Mouse (Mus musculus) forebrain, embryonic 15.5 days (tissue): ENCODE measurements around the gene Fkrp. TPM values are rescaled to one million over a fixed set of nuclear protein-coding genes. Genes with fewer than 3 reads are reported as not detected.

Source experiments
- ATAC-seq: fragments of 200-750 bp; cut with Nextera tagmentation; replicated peaks from 2 replicates; pipeline ENCODE4 v1.8.0; 2017; ENCODE audit warnings: mild to moderate bottlenecking, moderate TSS enrichment, moderate library complexity
- H3K27ac ChIP-seq: fragments of 300-500 bp; sonication (generic); replicated peaks from 2 replicates; pipeline ENCODE4 v1.5.1; 2015; ENCODE audit warnings: mild to moderate bottlenecking, inconsistent platforms
- H3K27me3 ChIP-seq: fragments of 300-500 bp; sonication (generic); 2 replicates; pipeline ENCODE4 v1.6.1; 2015; ENCODE audit warnings: inconsistent platforms
- H3K36me3 ChIP-seq: fragments of 300-500 bp; sonication (generic); 2 replicates; pipeline ENCODE4 v1.6.1; 2015; ENCODE audit warnings: mild to moderate bottlenecking, inconsistent platforms
- H3K4me1 ChIP-seq: fragments of 300-500 bp; sonication (generic); 2 replicates; pipeline ENCODE4 v1.6.1; 2015; ENCODE audit warnings: inconsistent platforms
- H3K4me2 ChIP-seq: fragments of 300-500 bp; sonication (generic); replicated peaks from 2 replicates; pipeline ENCODE4 v1.6.1; 2015; ENCODE audit warnings: mild to moderate bottlenecking, inconsistent platforms
- H3K4me3 ChIP-seq: fragments of 300-500 bp; sonication (generic); 2 replicates; pipeline ENCODE4 v1.5.1; 2015; ENCODE audit warnings: mild to moderate bottlenecking, inconsistent platforms
- H3K9ac ChIP-seq: fragments of 300-500 bp; sonication (generic); replicated peaks from 2 replicates; pipeline ENCODE4 v1.6.1; 2015; ENCODE audit warnings: mild to moderate bottlenecking, inconsistent platforms
- H3K9me3 ChIP-seq: fragments of 300-500 bp; sonication (generic); 2 replicates; pipeline ENCODE4 v1.6.1; 2016; ENCODE audit warnings: inconsistent platforms
- WGBS: fragments of 180-500 bp; shearing (Covaris S2); methylation state at CpG from one replicate; pipeline ENCODE4 v1.1.7; 2015; ENCODE audit warnings: mixed read lengths; 5-methylcytosine and 5-hydroxymethylcytosine counted together
- polyA plus RNA-seq: library from polyadenylated mRNA; unstranded; fragments of >200 nt; fragmentation: Nextera tagmentation; extraction: Ambion mirVana; gene quantifications from 2 replicates; pipeline ENCODE4 v1.2.1, GENCODE M21; 2015

Gene Fkrp
- polyA plus RNA-seq, 1 experiment from 2014 or later, result 28.2 TPM

- Histone ChIP-seq H3K27me3 (no peaks in the 10 kb centered on the region), H3K4me1 (peaks cover 10% of the 10 kb centered on the region), H3K9me3 (no peaks in the 10 kb centered on the region), H3K27ac (no peak overlapping the region), H3K36me3 (peaks cover 72% of the 10 kb centered on the region), H3K9ac (no peak overlapping the region), H3K4me2 (no peak overlapping the region), H3K4me3 (no peak overlapping the region)
- WGBS, result 82% methylated on average over 10 of the region's 10 CpGs
- ATAC-seq, result no peak
Measured at GRCm38 (mm10) chr7:16825785-16826184, 9.3 kb upstream of the Fkrp start.

- Histone ChIP-seq H3K4me1 (peaks cover 27% of the 10 kb centered on the region), H3K27me3 (no peaks in the 10 kb centered on the region), H3K9ac (no peak overlapping the region), H3K27ac (no peak overlapping the region), H3K9me3 (no peaks in the 10 kb centered on the region), H3K4me3 (no peak overlapping the region), H3K36me3 (peaks cover 51% of the 10 kb centered on the region), H3K4me2 (no peak overlapping the region)
- ATAC-seq, result no peak
- WGBS, result 76% methylated on average over 5 of the region's 5 CpGs
Measured at GRCm38 (mm10) chr7:16823734-16824133, 7.2 kb upstream of the Fkrp start.

- Histone ChIP-seq H3K4me1 (peaks cover 45% of the 10 kb centered on the region), H3K27ac (no peak overlapping the region)
- no peak for ATAC-seq
Measured at GRCm38 (mm10) chr7:16821669-16822101, 5.2 kb upstream of the Fkrp start.

GRCm38 (mm10) chr7:16821091-16821490 lies 4.6 kb upstream of the Fkrp start:
- Histone ChIP-seq H3K27me3 (no peaks in the 10 kb centered on the region), H3K4me3 (no peak overlapping the region), H3K4me1 (peaks cover 45% of the 10 kb centered on the region), H3K9me3 (no peaks in the 10 kb centered on the region), H3K4me2 (no peak overlapping the region), H3K9ac (no peak overlapping the region), H3K27ac (no peak overlapping the region), H3K36me3 (peaks cover 26% of the 10 kb centered on the region)
- WGBS, result 66% methylated on average over 3 of the region's 3 CpGs
- ATAC-seq, result no peak

More at GRCm38 (mm10) chr7:16821669-16822101, 5.2 kb upstream of the Fkrp start:
- no peaks in the 10 kb centered on the region for H3K9me3 ChIP-seq
- no peaks in the 10 kb centered on the region for H3K27me3 ChIP-seq
- no peak overlapping the region for H3K4me3 ChIP-seq
- no peak overlapping the region for H3K4me2 ChIP-seq
- 74% methylated on average over 4 of the region's 4 CpGs for WGBS
- H3K36me3 ChIP-seq, result peaks cover 32% of the 10 kb centered on the region
- H3K9ac ChIP-seq, result no peak overlapping the region

- Histone ChIP-seq H3K9me3 (no peaks in the 10 kb centered on the region), H3K4me1 (peaks cover 52% of the 10 kb centered on the region), H3K27me3 (no peaks in the 10 kb centered on the region), H3K27ac (no peak overlapping the region), H3K4me2 (no peak overlapping the region), H3K4me3 (no peak overlapping the region), H3K9ac (no peak overlapping the region), H3K36me3 (peaks cover 18% of the 10 kb centered on the region)
- 74% methylated on average over 5 of the region's 5 CpGs for WGBS
- no peak for ATAC-seq
Measured at GRCm38 (mm10) chr7:16820271-16820763, 3.8 kb upstream of the Fkrp start.

- Histone ChIP-seq H3K4me1 (peaks cover 57% of the 10 kb centered on the region), H3K27ac (no peak overlapping the region), H3K4me2 (no peak overlapping the region), H3K4me3 (no peak overlapping the region), H3K9ac (no peak overlapping the region), H3K27me3 (no peaks in the 10 kb centered on the region), H3K36me3 (peaks cover 13% of the 10 kb centered on the region), H3K9me3 (no peaks in the 10 kb centered on the region)
- no peak for ATAC-seq
- WGBS, result 78% methylated on average over 5 of the region's 5 CpGs
Measured at GRCm38 (mm10) chr7:16819794-16820193, 3.3 kb upstream of the Fkrp start.

GRCm38 (mm10) chr7:16817693-16818092 lies 1.2 kb upstream of the Fkrp start:
- Histone ChIP-seq H3K9me3 (no peaks in the 10 kb centered on the region), H3K9ac (peak overlapping the region; percentile 95), H3K27me3 (no peaks in the 10 kb centered on the region), H3K4me1 (peaks cover 57% of the 10 kb centered on the region), H3K27ac (peak overlapping the region; percentile 97), H3K36me3 (no peaks in the 10 kb centered on the region), H3K4me2 (peak overlapping the region; percentile 83), H3K4me3 (peak overlapping the region; percentile 76)
- WGBS, result 19% methylated on average over 3 of the region's 3 CpGs
- ATAC-seq, result no peak

GRCm38 (mm10) chr7:16816078-16816474 lies 456 bp downstream of the Fkrp start:
- Histone ChIP-seq H3K27ac (peak overlapping the region; percentile 97), H3K4me2 (peak overlapping the region; percentile 83), H3K4me3 (peak overlapping the region; percentile 76), H3K4me1 (peaks cover 57% of the 10 kb centered on the region), H3K27me3 (0 out of 2 replicates have a peak, but pooled peaks cover 5% of the 10 kb centered on the region), H3K36me3 (no peaks in the 10 kb centered on the region), H3K9ac (peak overlapping the region; percentile 95), H3K9me3 (no peaks in the 10 kb centered on the region)
- under 1% methylated on average over 55 of the region's 55 CpGs for WGBS
- peak; percentile 79 for ATAC-seq

- WGBS, result 0% methylated on average over 1 of the region's 1 CpGs
- 0 out of 2 replicates have a peak, but pooled peaks cover 10% of the 10 kb centered on the region for H3K27me3 ChIP-seq
- H3K9me3 ChIP-seq, result no peaks in the 10 kb centered on the region
- H3K4me3 ChIP-seq, result peak within 1 kb of the TSS; percentile 76
- peak; percentile 68 for ATAC-seq
- H3K4me1 ChIP-seq, result peaks cover 61% of the 10 kb centered on the region
- peak within 1 kb of the TSS; percentile 83 for H3K4me2 ChIP-seq
- peak within 1 kb of the TSS; percentile 97 for H3K27ac ChIP-seq
- H3K9ac ChIP-seq, result peak within 1 kb of the TSS; percentile 95
- no peaks in the 10 kb centered on the region for H3K36me3 ChIP-seq
Measured at GRCm38 (mm10) chr7:16815351-16815941, 1.1 kb downstream of the Fkrp start, which contains the start of gene Strn4. TSS of gene Strn4 (plus strand) at chr7:16815889.

GRCm38 (mm10) chr7:16812505-16812904 lies 4.0 kb downstream of the Fkrp start:
- H3K9me3 ChIP-seq, result no peaks in the 10 kb centered on the region
- 72% methylated on average over 2 of the region's 2 CpGs for WGBS
- H3K4me3 ChIP-seq, result no peak overlapping the region
- H3K4me2 ChIP-seq, result no peak overlapping the region
- H3K9ac ChIP-seq, result no peak overlapping the region
- H3K27me3 ChIP-seq, result 0 out of 2 replicates have a peak, but pooled peaks cover 10% of the 10 kb centered on the region
- H3K36me3 ChIP-seq, result 0 out of 2 replicates have a peak, but pooled peaks cover 1% of the 10 kb centered on the region
- peaks cover 40% of the 10 kb centered on the region for H3K4me1 ChIP-seq
- H3K27ac ChIP-seq, result no peak overlapping the region
- ATAC-seq, result no peak

GRCm38 (mm10) chr7:16811649-16812070 lies 4.9 kb downstream of the Fkrp start:
- H3K9me3 ChIP-seq, result no peaks in the 10 kb centered on the region
- H3K9ac ChIP-seq, result peak overlapping the region; percentile 65
- WGBS, result 20% methylated on average over 17 of the region's 17 CpGs
- peak overlapping the region; percentile 82 for H3K27ac ChIP-seq
- no peak for ATAC-seq
- H3K36me3 ChIP-seq, result 0 out of 2 replicates have a peak, but pooled peaks cover 3% of the 10 kb centered on the region
- H3K27me3 ChIP-seq, result 0 out of 2 replicates have a peak, but pooled peaks cover 10% of the 10 kb centered on the region
- peak overlapping the region; percentile 59 for H3K4me3 ChIP-seq
- H3K4me2 ChIP-seq, result peak overlapping the region; percentile 79
- H3K4me1 ChIP-seq, result peaks cover 35% of the 10 kb centered on the region

GRCm38 (mm10) chr7:16810920-16811648 lies 5.4 kb downstream of the Fkrp start:
- 0 out of 2 replicates have a peak, but pooled peaks cover 10% of the 10 kb centered on the region for H3K27me3 ChIP-seq
- H3K9ac ChIP-seq, result peak overlapping the region; percentile 65
- peak overlapping the region; percentile 59 for H3K4me3 ChIP-seq
- H3K4me2 ChIP-seq, result peak overlapping the region; percentile 79
- no peaks in the 10 kb centered on the region for H3K9me3 ChIP-seq
- 5% methylated on average over 90 of the region's 90 CpGs for WGBS
- H3K36me3 ChIP-seq, result 0 out of 2 replicates have a peak, but pooled peaks cover 3% of the 10 kb centered on the region
- H3K27ac ChIP-seq, result peak overlapping the region; percentile 82
- peak; percentile 29 for ATAC-seq
- peaks cover 35% of the 10 kb centered on the region for H3K4me1 ChIP-seq
